Comparison of ENCODE assay signal across 27 mouse cellular contexts in the genomic region with DNA sequence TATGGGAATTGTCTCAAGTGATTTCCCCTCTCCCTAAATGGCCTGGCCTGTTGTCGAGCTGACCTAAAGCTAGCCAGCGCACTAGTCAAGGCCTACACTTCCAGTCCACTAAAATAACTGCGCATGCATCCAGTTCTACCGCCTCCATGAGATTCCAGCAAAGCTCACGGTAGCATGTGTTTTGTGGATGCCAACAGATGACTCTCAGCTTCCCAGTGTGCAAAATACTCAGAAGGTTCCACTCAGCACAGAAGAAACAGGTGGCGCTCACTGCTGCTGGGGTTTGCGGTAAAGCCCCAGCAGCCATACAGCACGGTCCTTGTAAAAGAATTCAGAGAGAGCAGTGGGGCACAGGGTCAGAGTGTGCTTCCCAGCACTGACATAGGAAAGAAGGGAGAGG. TPM values are rescaled to one million over a fixed set of nuclear protein-coding genes. Genes with fewer than 3 reads are reported as not detected.
DNase-seq lines count a peak whose midpoint lies in the region; ATAC-seq lines count a peak whose summit lies in the region.
"Had no signal": no experiment of that assay in that cellular context is flagged by ENCODE, and none has a peak within 500 bp of the region (broad histone marks: within the 10 kb centered on the region; RNA-seq: fewer than 3 reads in every experiment).

No protein-coding gene starts in this region.

- H3K4me2 ChIP-seq in midbrain, embryonic 11.5 days, result no peak overlapping the region
- H3K4me2 ChIP-seq in midbrain, embryonic 15.5 days, result no peak overlapping the region
- H3K4me2 ChIP-seq: embryonic facial prominence, embryonic 13.5 days; forebrain, embryonic 12.5 days; forebrain, embryonic 15.5 days; heart, embryonic 11.5 days; hindbrain, embryonic 12.5 days; hindbrain, embryonic 15.5 days had no signal

- WGBS in midbrain, embryonic 11.5 days, result 89% methylated on average over 8 of the region's 8 CpGs
- 89% methylated on average over 8 of the region's 8 CpGs for WGBS in midbrain, embryonic 15.5 days

- peak; percentile 65 for DNase-seq in layer of hippocampus, adult 9-11 months
- no peak for DNase-seq in layer of hippocampus, postnatal 10 days (ENCODE audit: low spot score in 2 of 2)
- DNase-seq in midbrain, embryonic 11.5 days (ENCODE audit: low spot score, missing footprints), result no peak
- peak; percentile 34 for DNase-seq in right cerebral cortex, postnatal 25 days
- DNase-seq in right cerebral cortex, adult 18-20 months, result no peak
- peak; percentile 53 for DNase-seq in telencephalon, adult 2 months (ENCODE audit: low read depth, low spot score)
- no peak for DNase-seq in adrenal gland, adult 18-20 months (ENCODE audit: low spot score in 2 of 2)
- DNase-seq: adrenal gland, postnatal 10 days; adrenal gland, postnatal 36 days; cerebellum, adult 11-12 months; cerebellum, adult 8-10 months; cerebellum, postnatal 10 days; cerebellum, postnatal 36 days; embryo, embryonic 11 days; gastrocnemius, postnatal 14 days had no signal

- no peaks in the 10 kb centered on the region; the same call in 1 of the 2 replicates for H3K9me3 ChIP-seq in midbrain, embryonic 11.5 days (ENCODE audit: control insufficient read depth, low read length)
- no peaks in the 10 kb centered on the region for H3K9me3 ChIP-seq in midbrain, embryonic 15.5 days
- H3K9me3 ChIP-seq: forebrain, embryonic 12.5 days; forebrain, embryonic 15.5 days; hindbrain, embryonic 12.5 days; hindbrain, embryonic 15.5 days had no signal

- no peaks in the 10 kb centered on the region for H3K36me3 ChIP-seq in midbrain, embryonic 11.5 days (ENCODE audit: control insufficient read depth, insufficient read depth, low read length)
- H3K36me3 ChIP-seq in midbrain, embryonic 15.5 days (replicated peaks), result no peaks in the 10 kb centered on the region
- H3K36me3 ChIP-seq: embryonic facial prominence, embryonic 10.5 days; embryonic facial prominence, embryonic 13.5 days; forebrain, embryonic 12.5 days; forebrain, embryonic 15.5 days; hindbrain, embryonic 12.5 days; hindbrain, embryonic 15.5 days had no signal

- H3K4me1 ChIP-seq in midbrain, embryonic 11.5 days (ENCODE audit: control insufficient read depth, insufficient read depth, low read length), result no peaks in the 10 kb centered on the region
- no peaks in the 10 kb centered on the region for H3K4me1 ChIP-seq in midbrain, embryonic 15.5 days
- H3K4me1 ChIP-seq: forebrain, embryonic 12.5 days; forebrain, embryonic 15.5 days had no signal

- no peaks in the 10 kb centered on the region for H3K27me3 ChIP-seq in midbrain, embryonic 11.5 days (ENCODE audit: control insufficient read depth, insufficient read depth, low read length)
- no peaks in the 10 kb centered on the region for H3K27me3 ChIP-seq in midbrain, embryonic 15.5 days (replicated peaks)
- H3K27me3 ChIP-seq: embryonic facial prominence, embryonic 13.5 days; forebrain, embryonic 12.5 days; forebrain, embryonic 15.5 days; hindbrain, embryonic 12.5 days; hindbrain, embryonic 15.5 days had no signal

- H3K4me3 ChIP-seq in midbrain, embryonic 11.5 days (ENCODE audit: low read depth, low read length), result no peak overlapping the region
- H3K4me3 ChIP-seq in midbrain, embryonic 15.5 days, result no peak overlapping the region
- H3K4me3 ChIP-seq: embryonic facial prominence, embryonic 10.5 days; embryonic facial prominence, embryonic 13.5 days; erythroblast, embryonic 14.5 days; forebrain, embryonic 12.5 days; forebrain, embryonic 15.5 days; gastrocnemius, adult 2 months; hindbrain, embryonic 12.5 days; hindbrain, embryonic 15.5 days had no signal

- no peak overlapping the region for H3K27ac ChIP-seq in midbrain, embryonic 11.5 days (ENCODE audit: low read depth, low read length)
- no peak overlapping the region for H3K27ac ChIP-seq in midbrain, embryonic 15.5 days
- H3K27ac ChIP-seq: embryonic facial prominence, embryonic 10.5 days; forebrain, embryonic 12.5 days; forebrain, embryonic 15.5 days; gastrocnemius, adult 2 months; hindbrain, embryonic 12.5 days; hindbrain, embryonic 15.5 days had no signal

- no peak for ATAC-seq in midbrain, embryonic 11.5 days (ENCODE audit: low FRiP score)
- no peak for ATAC-seq in midbrain, embryonic 15.5 days (replicated peaks)
- ATAC-seq: activated CD4-positive, CD25-positive, alpha-beta regulatory T cell, adult 4 months; CD4-positive, CD25-positive, alpha-beta regulatory T cell, adult 4 months; forebrain, embryonic 15.5 days had no signal

- peak overlapping the region; percentile 22; the same call in 1 of the 2 replicates for H3K9ac ChIP-seq in midbrain, embryonic 11.5 days (ENCODE audit: low read length)
- H3K9ac ChIP-seq in midbrain, embryonic 15.5 days, result no peak overlapping the region
- H3K9ac ChIP-seq: embryonic facial prominence, embryonic 13.5 days; forebrain, embryonic 12.5 days; forebrain, embryonic 15.5 days; hindbrain, embryonic 12.5 days; hindbrain, embryonic 15.5 days had no signal

RNA-seq across cellular contexts. Expression of a gene that starts 5.9 kb away (rescaled TPM):
- 1 to 10 TPM; 1.7 to 2.1 TPM for total RNA-seq in layer of hippocampus, postnatal 10 days (2021)
- 0.56 and 0.57 TPM in 2 replicates for polyA plus RNA-seq in midbrain, embryonic 11.5 days (2014; fragmentation: Nextera tagmentation; extraction: Ambion mirVana)
- 3.6 and 4.0 TPM in 2 replicates for polyA plus RNA-seq in midbrain, embryonic 15.5 days (2015; fragmentation: Nextera tagmentation; extraction: Ambion mirVana)
- total RNA-seq in adrenal gland, adult 18-20 months (2021), result 10 to 100 TPM; 16.8 to 52.3 TPM

RNA-seq across cellular contexts. Expression of a gene that starts 36.1 kb away (rescaled TPM):
- total RNA-seq in layer of hippocampus, postnatal 10 days (2021), result 100 to 1,000 TPM; 505 to 511 TPM
- 348 and 375 TPM in 2 replicates for polyA plus RNA-seq in midbrain, embryonic 11.5 days (2014; fragmentation: Nextera tagmentation; extraction: Ambion mirVana)
- 519 and 548 TPM in 2 replicates for polyA plus RNA-seq in midbrain, embryonic 15.5 days (2015; fragmentation: Nextera tagmentation; extraction: Ambion mirVana)
- 100 to 1,000 TPM; 252 to 293 TPM for total RNA-seq in adrenal gland, adult 18-20 months (2021)

RNA-seq across cellular contexts. Expression of a gene that starts 43.0 kb away (rescaled TPM):
- 100 to 1,000 TPM in 1 of 2 experiments, 10 to 100 TPM in 1; 86.0 to 106 TPM for total RNA-seq in layer of hippocampus, postnatal 10 days (2021)
- 68.4 and 74.6 TPM in 2 replicates for polyA plus RNA-seq in midbrain, embryonic 11.5 days (2014; fragmentation: Nextera tagmentation; extraction: Ambion mirVana)
- 112 and 114 TPM in 2 replicates for polyA plus RNA-seq in midbrain, embryonic 15.5 days (2015; fragmentation: Nextera tagmentation; extraction: Ambion mirVana)
- 100 to 1,000 TPM; 111 to 147 TPM for total RNA-seq in adrenal gland, adult 18-20 months (2021)

RNA-seq across cellular contexts. Expression of a gene that starts 47.6 kb away (rescaled TPM):
- total RNA-seq in layer of hippocampus, postnatal 10 days (2021), result 10 to 100 TPM; 20.9 to 21.8 TPM
- polyA plus RNA-seq in midbrain, embryonic 11.5 days (2014; fragmentation: Nextera tagmentation; extraction: Ambion mirVana), result 163 and 170 TPM in 2 replicates
- polyA plus RNA-seq in midbrain, embryonic 15.5 days (2015; fragmentation: Nextera tagmentation; extraction: Ambion mirVana), result 113 and 119 TPM in 2 replicates
- 10 to 100 TPM; 21.3 to 22.4 TPM for total RNA-seq in adrenal gland, adult 18-20 months (2021)

RNA-seq across cellular contexts. Expression of a gene that starts 49.1 kb away (rescaled TPM):
- 10 to 100 TPM in 1 of 2 experiments, 1 to 10 TPM in 1; 7.8 to 13.0 TPM for total RNA-seq in layer of hippocampus, postnatal 10 days (2021)
- polyA plus RNA-seq in midbrain, embryonic 11.5 days (2014; fragmentation: Nextera tagmentation; extraction: Ambion mirVana), result 2.2 and 2.4 TPM in 2 replicates
- polyA plus RNA-seq in midbrain, embryonic 15.5 days (2015; fragmentation: Nextera tagmentation; extraction: Ambion mirVana), result 7.0 and 7.5 TPM in 2 replicates
- 1 to 10 TPM; 3.7 to 9.5 TPM for total RNA-seq in adrenal gland, adult 18-20 months (2021)

Comparison
In these comparisons a context has a peak if more than half of its experiments do, and no peak if none do; other contexts are left out.
1. DNase-seq: peak in layer of hippocampus, adult 9-11 months (single experiment), right cerebral cortex, postnatal 25 days (single experiment) and telencephalon, adult 2 months (single experiment); none in layer of hippocampus, postnatal 10 days (0 of 2), midbrain, embryonic 11.5 days (single experiment), right cerebral cortex, adult 18-20 months (single experiment) and adrenal gland, adult 18-20 months (0 of 2).
2. RNA of a gene that starts 5.9 kb away (total RNA-seq): 16.8 to 52.3 TPM in adrenal gland, adult 18-20 months; 1.7 to 2.1 TPM in layer of hippocampus, postnatal 10 days; every median in the first group is over 4 times any median in the second.